31 mouse cellular contexts compared by ENCODE assay signal in the genomic region with DNA sequence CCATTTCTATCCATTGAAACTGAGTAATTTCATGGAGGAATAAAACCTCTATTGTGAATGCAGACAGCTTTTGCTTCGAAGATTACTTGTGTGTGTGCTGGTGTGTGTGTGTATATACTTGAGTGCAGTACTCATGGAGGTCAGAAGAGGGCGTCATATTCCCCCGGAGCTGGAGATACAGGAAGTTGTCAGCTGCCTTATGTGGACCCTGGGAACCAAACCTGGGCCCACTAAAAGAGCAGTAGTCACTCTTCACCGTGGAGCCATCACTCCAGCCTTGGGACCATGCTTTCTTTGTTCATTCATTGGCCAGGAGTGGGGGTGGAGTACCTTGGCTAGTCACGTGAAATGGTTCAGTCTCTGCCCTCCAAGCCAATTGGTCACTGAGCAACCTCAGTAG. TPM values are rescaled to one million over a fixed set of nuclear protein-coding genes. Genes with fewer than 3 reads are reported as not detected.
A peak's percentile ranks its signal among the peaks of the same experiment; 100 is the strongest.
DNase-seq lines count a peak whose midpoint lies in the region; ATAC-seq and TF ChIP-seq lines count a peak whose summit lies in the region.
"Had no signal": no experiment of that assay in that cellular context is flagged by ENCODE, and none has a peak within 500 bp of the region (broad histone marks: within the 10 kb centered on the region; RNA-seq: fewer than 3 reads in every experiment).

No protein-coding gene starts in this region.

- H3K27me3 ChIP-seq in lung, postnatal 0 days (replicated peaks; ENCODE audit: insufficient read depth, low read length), result no peaks in the 10 kb centered on the region
- no peaks in the 10 kb centered on the region for H3K27me3 ChIP-seq in testis, adult 2 months (ENCODE audit: control insufficient read depth, insufficient read depth, low read length)
- no peaks in the 10 kb centered on the region for H3K27me3 ChIP-seq in stomach, postnatal 0 days (ENCODE audit: control insufficient read depth, insufficient read depth, low read length)
- H3K27me3 ChIP-seq: heart, embryonic 12.5 days; heart, embryonic 15.5 days; hindbrain, embryonic 13.5 days had no signal

- TF ChIP-seq POLR2A in lung, adult 2 months (IDR thresholded peaks at IDR 0.05; ENCODE audit: borderline replicate concordance, extremely low read depth, low read depth, low read length), result no peak
- no peak for TF ChIP-seq POLR2A in testis, adult 2 months (IDR thresholded peaks at IDR 0.05; ENCODE audit: control insufficient read depth, low read depth, low read length)

- H3K4me3 ChIP-seq in lung, postnatal 0 days (ENCODE audit: low read depth, low read length), result no peak overlapping the region
- no peak overlapping the region for H3K4me3 ChIP-seq in lung, adult 2 months (replicated peaks; ENCODE audit: extremely low read depth, low read depth, low read length)
- peak overlapping the region; percentile 55 for H3K4me3 ChIP-seq in testis, adult 2 months (ENCODE audit: control insufficient read depth, low read depth, low read length)
- H3K4me3 ChIP-seq in stomach, postnatal 0 days (ENCODE audit: low read depth, low read length), result no peak overlapping the region
- H3K4me3 ChIP-seq: erythroblast, embryonic 14.5 days; forebrain, embryonic 12.5 days; forebrain, embryonic 15.5 days had no signal

- TF ChIP-seq EP300 in lung, postnatal 0 days (IDR thresholded peaks at IDR 0.05), result no peak
- TF ChIP-seq EP300 in stomach, postnatal 0 days (optimal IDR thresholded peaks at IDR 0.05), result no peak

- H3K27ac ChIP-seq in lung, postnatal 0 days (ENCODE audit: low read length), result no peak overlapping the region
- no peak overlapping the region for H3K27ac ChIP-seq in testis, adult 2 months (ENCODE audit: control insufficient read depth, insufficient read depth, low read depth, low read length)
- H3K27ac ChIP-seq in stomach, postnatal 0 days (replicated peaks), result no peak overlapping the region
- H3K27ac ChIP-seq: embryonic facial prominence, embryonic 10.5 days; embryonic facial prominence, embryonic 13.5 days; forebrain, embryonic 12.5 days; forebrain, embryonic 15.5 days had no signal

- H3K4me2 ChIP-seq in lung, postnatal 0 days (replicated peaks; ENCODE audit: low read depth, low read length), result no peak overlapping the region
- H3K4me2 ChIP-seq in stomach, postnatal 0 days (replicated peaks; ENCODE audit: low read depth), result no peak overlapping the region
- H3K4me2 ChIP-seq: forebrain, embryonic 15.5 days had no signal

- no peaks in the 10 kb centered on the region for H3K9me3 ChIP-seq in lung, postnatal 0 days (ENCODE audit: low read length)
- H3K9me3 ChIP-seq in stomach, postnatal 0 days (ENCODE audit: control insufficient read depth, low read length), result no peaks in the 10 kb centered on the region
- H3K9me3 ChIP-seq: embryonic facial prominence, embryonic 10.5 days; embryonic facial prominence, embryonic 13.5 days; forebrain, embryonic 12.5 days; forebrain, embryonic 15.5 days; heart, embryonic 12.5 days; heart, embryonic 15.5 days; hindbrain, embryonic 10.5 days; hindbrain, embryonic 13.5 days had no signal

- peaks cover 6% of the 10 kb centered on the region; the same call in 1 of the 2 replicates for H3K4me1 ChIP-seq in lung, postnatal 0 days (ENCODE audit: insufficient read depth, low read depth, low read length)
- no peaks in the 10 kb centered on the region; the same call in 1 of the 2 replicates for H3K4me1 ChIP-seq in lung, adult 2 months (ENCODE audit: control insufficient read depth, insufficient read depth, low read length)
- peaks cover 33% of the 10 kb centered on the region for H3K4me1 ChIP-seq in testis, adult 2 months (ENCODE audit: control insufficient read depth, insufficient read depth, low read length)
- peaks cover 3% of the 10 kb centered on the region; the same call in 1 of the 2 replicates for H3K4me1 ChIP-seq in stomach, postnatal 0 days (replicated peaks; ENCODE audit: control insufficient read depth, insufficient read depth)

- no peak for DNase-seq in lung, postnatal 0 days (ENCODE audit: low spot score)
- no peak for DNase-seq in lung, adult 2 months
- no peak for DNase-seq in testis, postnatal 10 days (ENCODE audit: low spot score)
- DNase-seq in R1 (ENCODE audit: low read depth, low spot score), result peak; percentile 55
- DNase-seq in stomach, postnatal 0 days (ENCODE audit: low spot score), result no peak
- DNase-seq in thymus, postnatal 0 days (ENCODE audit: low spot score), result no peak
- DNase-seq in left cerebral cortex, adult 18-20 months (ENCODE audit: low spot score in 2 of 2), result no peak
- DNase-seq: cerebellum, adult 11 months; cerebellum, adult 8-10 months; cerebellum, postnatal 10 days; cerebellum, postnatal 36 days; gastrocnemius, postnatal 25 days; heart, adult 18-20 months; heart, postnatal 10 days; heart, postnatal 36 days had no signal

- H3K36me3 ChIP-seq in lung, postnatal 0 days (ENCODE audit: insufficient read depth, low read length), result no peaks in the 10 kb centered on the region
- H3K36me3 ChIP-seq in testis, adult 2 months (ENCODE audit: control insufficient read depth, insufficient read depth, low read length), result no peaks in the 10 kb centered on the region
- H3K36me3 ChIP-seq in stomach, postnatal 0 days (ENCODE audit: control insufficient read depth, insufficient read depth, low read length), result no peaks in the 10 kb centered on the region
- H3K36me3 ChIP-seq: embryonic facial prominence, embryonic 10.5 days; embryonic facial prominence, embryonic 13.5 days; forebrain, embryonic 12.5 days; forebrain, embryonic 15.5 days; G1E; heart, embryonic 12.5 days; heart, embryonic 15.5 days; hindbrain, embryonic 10.5 days; hindbrain, embryonic 13.5 days had no signal

- ATAC-seq in lung, postnatal 0 days, result no peak
- no peak for ATAC-seq in stomach, postnatal 0 days (ENCODE audit: low FRiP score, low TSS enrichment)
- ATAC-seq: CD4-positive, CD25-positive, alpha-beta regulatory T cell, adult 4 months; forebrain, embryonic 15.5 days; Patski had no signal

- WGBS in lung, postnatal 0 days, result 80% methylated on average over 5 of the region's 5 CpGs
- WGBS in lung, adult 2 months, result 87% methylated on average over 5 of the region's 5 CpGs
- WGBS in stomach, postnatal 0 days, result 85% methylated on average over 5 of the region's 5 CpGs

- no peak overlapping the region for H3K9ac ChIP-seq in lung, postnatal 0 days (replicated peaks; ENCODE audit: low read depth)
- no peak overlapping the region for H3K9ac ChIP-seq in stomach, postnatal 0 days (ENCODE audit: low read length)
- H3K9ac ChIP-seq: embryonic facial prominence, embryonic 13.5 days; forebrain, embryonic 15.5 days; heart, embryonic 12.5 days; heart, embryonic 15.5 days had no signal

- peak; percentile 20; the same call in 1 of the 2 replicates for TF ChIP-seq CTCF in lung, postnatal 0 days (IDR thresholded peaks at IDR 0.05)
- no peak for TF ChIP-seq CTCF in lung, adult 2 months (IDR thresholded peaks at IDR 0.05; ENCODE audit: insufficient read depth, low read length)
- no peak for TF ChIP-seq CTCF in testis, adult 2 months (IDR thresholded peaks at IDR 0.05; ENCODE audit: control insufficient read depth, insufficient read depth, insufficient replicate concordance, low read depth, low read length)
- peak; percentile 15; the same call in 1 of the 2 replicates for TF ChIP-seq CTCF in stomach, postnatal 0 days (IDR thresholded peaks at IDR 0.05; ENCODE audit: low read depth)

RNA-seq across cellular contexts. Expression of gene Ccdc60, which starts 1.8 kb away (rescaled TPM):
- 1.3 and 1.5 TPM in 2 replicates for polyA plus RNA-seq in lung, postnatal 0 days (2015; fragmentation: Nextera tagmentation; extraction: Ambion mirVana)
- 1.4 and 1.5 TPM in 2 replicates for polyA plus RNA-seq in lung, adult 2 months (2012; rRNA removed)
- 205 and 227 TPM in 2 replicates for polyA plus RNA-seq in testis, adult 2 months (2012; rRNA removed)
- polyA plus RNA-seq in stomach, postnatal 0 days (2015; fragmentation: Nextera tagmentation; extraction: Ambion mirVana), result 1.3 and 1.4 TPM in 2 replicates
- 0.27 and 0.56 TPM in 2 replicates for polyA plus RNA-seq in thymus, postnatal 0 days (2015; fragmentation: Nextera tagmentation; extraction: Ambion mirVana)
- under 1 TPM in 1 of 2 experiments, not detected in 1; 0.23 TPM for total RNA-seq in left cerebral cortex, adult 18-20 months (2021)
- total RNA-seq: adrenal gland, adult 18-20 months; adrenal gland, postnatal 36 days; G1E; gastrocnemius, adult 8-10 months; gastrocnemius, postnatal 25 days; heart, postnatal 10 days; heart, postnatal 36 days had no signal
- polyA plus RNA-seq: erythroblast, embryonic 14.5 days; G1E; Patski had no signal

Comparison
In these comparisons a context has a peak if more than half of its experiments do, and no peak if none do; other contexts are left out.
1. CTCF ChIP-seq: peak in lung, postnatal 0 days (single experiment) and stomach, postnatal 0 days (single experiment); none in lung, adult 2 months (single experiment) and testis, adult 2 months (single experiment).
2. RNA of gene Ccdc60, which starts 1.8 kb away (polyA plus RNA-seq): 205 to 227 TPM in testis, adult 2 months; 1.4 to 1.5 TPM in lung, adult 2 months, 1.3 to 1.5 TPM in lung, postnatal 0 days, 1.3 to 1.4 TPM in stomach, postnatal 0 days and 0.27 to 0.56 TPM in thymus, postnatal 0 days; every median in the first group is over 10 times any median in the second.